Mouse (Mus musculus) hindbrain, embryonic 16.5 days (tissue): ENCODE measurements around the gene Gpam. TPM values are rescaled to one million over a fixed set of nuclear protein-coding genes. Genes with fewer than 3 reads are reported as not detected.

Experiments used
- ATAC-seq: fragments of 200-750 bp; cut with Nextera tagmentation; 2 replicates; pipeline ENCODE4 v1.8.0; 2017; ENCODE audit warnings: moderate TSS enrichment, moderate library complexity
- H3K27ac ChIP-seq: fragments of 300-500 bp; sonication (generic); 2 replicates; pipeline ENCODE4 v1.5.1; 2014; ENCODE audit warnings: low read depth, mild to moderate bottlenecking, control low read depth, low read length, moderate library complexity
- H3K27me3 ChIP-seq: fragments of 300-500 bp; sonication (generic); replicated peaks from 2 replicates; pipeline ENCODE4 v1.6.1; 2014; ENCODE audit warnings: low read length; ENCODE audit not compliant: control insufficient read depth, insufficient read depth
- H3K36me3 ChIP-seq: fragments of 300-500 bp; sonication (generic); 2 replicates; pipeline ENCODE4 v1.6.1; 2014; ENCODE audit warnings: mild to moderate bottlenecking, low read length, moderate library complexity, mixed read lengths; ENCODE audit not compliant: control insufficient read depth, insufficient read depth
- H3K4me1 ChIP-seq: fragments of 300-500 bp; sonication (generic); 2 replicates; pipeline ENCODE4 v1.6.1; 2014; ENCODE audit warnings: low read depth, low read length; ENCODE audit not compliant: control insufficient read depth, insufficient read depth
- H3K4me2 ChIP-seq: fragments of 300-500 bp; sonication (generic); 2 replicates; pipeline ENCODE4 v1.6.1; 2014; ENCODE audit warnings: mild to moderate bottlenecking, low read length, control low read depth, moderate library complexity
- H3K4me3 ChIP-seq: fragments of 300-500 bp; sonication (generic); 2 replicates; pipeline ENCODE4 v1.5.1; 2014; ENCODE audit warnings: mild to moderate bottlenecking, low read length, control low read depth, moderate library complexity
- H3K9ac ChIP-seq: fragments of 300-500 bp; sonication (generic); 2 replicates; pipeline ENCODE4 v1.6.1; 2014; ENCODE audit warnings: low read depth, mild to moderate bottlenecking, control low read depth, low read length, moderate library complexity
- H3K9me3 ChIP-seq: fragments of 300-500 bp; sonication (generic); 2 replicates; pipeline ENCODE4 v1.6.1; 2014; ENCODE audit warnings: mild to moderate bottlenecking, low read length, moderate library complexity; ENCODE audit not compliant: control insufficient read depth
- WGBS: fragments of 180-500 bp; shearing (Covaris S2); extraction: QIAGEN DNeasy Blood & Tissue Kit; methylation state at CpG from one replicate; pipeline ENCODE4 v1.1.7; 2014; 5-methylcytosine and 5-hydroxymethylcytosine counted together
- polyA plus RNA-seq: library from polyadenylated mRNA; unstranded; fragments of >200 nt; fragmentation: Nextera tagmentation; extraction: Ambion mirVana; gene quantifications from 2 replicates; pipeline ENCODE4 v1.2.1, GENCODE M21; 2015

Gpam gene
- polyA plus RNA-seq, 1 experiment from 2014 or later, result 20.4 TPM

DNA sequence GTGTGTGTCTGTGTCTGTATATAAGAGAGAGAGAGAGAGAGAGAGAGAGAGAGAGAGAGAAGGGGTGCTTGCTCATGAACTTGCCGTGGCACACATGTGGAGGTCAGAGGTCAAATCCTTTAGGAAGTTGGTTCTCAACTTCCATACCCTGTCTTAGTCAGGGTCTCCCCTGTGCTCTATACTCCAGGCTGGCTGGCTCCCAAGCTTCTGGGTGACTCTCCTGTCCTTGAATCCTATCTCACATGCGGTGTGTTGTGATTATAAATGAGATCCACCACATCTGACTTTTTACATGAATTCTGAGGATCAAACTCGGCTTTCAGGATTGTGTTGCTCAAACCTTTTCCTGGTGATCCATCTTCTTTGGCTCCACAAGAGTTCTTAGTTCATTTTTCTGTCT is 5.4 kb upstream of the Gpam start:
- H3K27me3 ChIP-seq, result 0 out of 2 replicates have a peak, but pooled peaks cover 2% of the 10 kb centered on the region
- H3K9ac ChIP-seq, result no peak overlapping the region
- H3K4me1 ChIP-seq, result no peaks in the 10 kb centered on the region
- H3K4me2 ChIP-seq, result no peak overlapping the region
- H3K27ac ChIP-seq, result no peak overlapping the region
- no peaks in the 10 kb centered on the region for H3K36me3 ChIP-seq
- no peak overlapping the region for H3K4me3 ChIP-seq
- H3K9me3 ChIP-seq, result no peaks in the 10 kb centered on the region
- WGBS, result 90% methylated on average over 3 of the region's 3 CpGs
- no peak for ATAC-seq

DNA sequence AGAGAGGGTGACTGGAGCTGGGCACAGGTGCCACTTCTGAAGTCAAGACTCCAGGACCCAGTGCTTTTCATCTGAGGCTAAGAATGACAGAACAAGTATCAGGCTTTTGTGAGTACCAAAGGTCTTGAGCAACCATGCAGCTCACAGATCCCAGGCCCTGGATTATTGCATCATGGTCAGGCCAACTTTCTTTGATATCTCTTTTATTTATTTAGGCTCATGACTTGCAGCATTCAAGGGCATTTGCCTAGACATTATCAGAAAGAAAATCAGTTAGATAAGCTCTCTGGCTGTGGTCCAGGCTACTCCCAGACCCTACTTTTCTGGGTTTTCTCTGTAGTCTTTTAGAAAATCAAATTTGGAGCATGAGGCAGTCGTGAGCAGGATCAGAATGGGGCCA is 4.7 kb upstream of the Gpam start:
- H3K4me3 ChIP-seq, result no peak overlapping the region
- H3K4me1 ChIP-seq, result no peaks in the 10 kb centered on the region
- H3K9me3 ChIP-seq, result no peaks in the 10 kb centered on the region
- ATAC-seq, result no peak
- H3K4me2 ChIP-seq, result no peak overlapping the region
- H3K27me3 ChIP-seq, result 0 out of 2 replicates have a peak, but pooled peaks cover 2% of the 10 kb centered on the region
- H3K27ac ChIP-seq, result no peak overlapping the region
- no peak overlapping the region for H3K9ac ChIP-seq
- no peaks in the 10 kb centered on the region for H3K36me3 ChIP-seq
- 39% methylated on average over 1 of the region's 1 CpGs for WGBS

DNA sequence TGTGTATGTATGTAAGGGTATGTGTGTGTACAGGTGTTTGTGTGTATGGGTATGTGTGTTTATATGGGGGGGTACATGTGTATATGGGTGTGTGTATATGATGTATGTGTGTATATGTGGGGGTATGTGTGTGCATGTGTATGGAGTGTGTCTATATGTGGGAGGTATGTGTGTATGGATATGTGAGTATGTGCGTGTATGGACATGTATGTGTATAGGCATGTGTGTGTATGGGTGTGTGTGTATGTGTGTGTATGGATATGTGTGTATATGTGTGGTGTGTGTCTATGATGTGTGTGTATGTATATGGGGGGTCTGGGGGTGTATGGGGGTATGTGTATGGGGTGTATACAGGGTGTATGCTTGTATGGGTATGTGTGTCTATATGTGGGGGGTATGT is 1.4 kb upstream of the Gpam start:
- no peaks in the 10 kb centered on the region for H3K36me3 ChIP-seq
- H3K9me3 ChIP-seq, result no peaks in the 10 kb centered on the region
- H3K4me2 ChIP-seq, result no peak overlapping the region
- H3K27ac ChIP-seq, result no peak overlapping the region
- no peak overlapping the region for H3K4me3 ChIP-seq
- ATAC-seq, result no peak
- no peak overlapping the region for H3K9ac ChIP-seq
- H3K27me3 ChIP-seq, result no peaks in the 10 kb centered on the region
- 96% methylated on average over 1 of the region's 1 CpGs for WGBS
- H3K4me1 ChIP-seq, result no peaks in the 10 kb centered on the region

DNA sequence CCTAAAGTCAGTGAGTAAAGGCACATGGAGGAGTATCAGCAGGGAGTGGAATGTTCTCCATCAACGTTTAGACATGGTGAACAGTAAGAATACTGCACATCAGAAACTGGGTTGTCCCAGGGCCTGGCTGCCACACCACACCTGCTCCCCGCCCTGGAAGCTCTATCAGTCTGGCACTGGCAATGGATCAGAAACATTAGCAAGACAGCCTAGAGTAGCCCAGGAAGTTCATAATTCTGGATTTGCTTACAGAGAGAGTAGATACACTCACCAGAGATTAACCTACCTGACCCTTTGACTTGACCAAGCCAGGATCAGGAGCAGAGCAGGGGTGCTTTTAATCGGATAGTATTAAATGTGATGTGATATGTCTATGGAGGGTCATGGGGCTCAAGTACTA is 1.6 kb downstream of the Gpam start:
- Histone ChIP-seq H3K36me3 (no peaks in the 10 kb centered on the region), H3K4me3 (no peak overlapping the region), H3K27me3 (no peaks in the 10 kb centered on the region), H3K27ac (no peak overlapping the region), H3K4me1 (no peaks in the 10 kb centered on the region), H3K4me2 (no peak overlapping the region), H3K9ac (no peak overlapping the region), H3K9me3 (no peaks in the 10 kb centered on the region)
- no peak for ATAC-seq
- 92% methylated on average over 3 of the region's 3 CpGs for WGBS

DNA sequence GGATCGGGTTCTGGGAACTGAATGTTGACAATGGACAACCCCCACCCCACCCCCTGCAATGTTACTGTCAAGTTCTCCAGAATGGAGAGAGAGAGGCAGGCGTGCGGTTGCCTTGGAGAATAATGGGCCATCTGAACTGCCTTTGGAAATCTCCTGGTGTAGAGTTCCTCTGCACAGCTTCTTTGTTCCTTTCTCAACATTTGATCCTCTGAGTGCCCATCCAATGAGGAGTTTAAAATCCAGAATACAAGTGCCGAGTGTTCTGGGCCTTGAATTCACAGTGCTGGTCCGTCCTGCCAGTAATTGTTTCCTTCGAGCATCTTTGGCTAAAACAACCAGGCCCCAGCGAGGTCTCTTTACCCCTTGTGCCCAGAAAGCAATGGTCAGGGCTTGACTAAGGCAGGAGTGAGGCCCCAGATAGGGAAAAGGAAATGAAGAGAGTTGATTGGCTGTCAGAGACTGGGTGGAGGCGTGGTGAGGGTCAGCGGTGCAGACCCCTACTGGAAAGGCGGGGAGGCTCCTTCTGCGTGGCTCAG is 4.0 kb downstream of the Gpam start:
- H3K9me3 ChIP-seq, result no peaks in the 10 kb centered on the region
- no peak overlapping the region for H3K9ac ChIP-seq
- no peaks in the 10 kb centered on the region for H3K36me3 ChIP-seq
- H3K4me3 ChIP-seq, result no peak overlapping the region
- H3K27ac ChIP-seq, result peak overlapping the region; percentile 64
- no peaks in the 10 kb centered on the region for H3K4me1 ChIP-seq
- no peaks in the 10 kb centered on the region for H3K27me3 ChIP-seq
- H3K4me2 ChIP-seq, result no peak overlapping the region
- WGBS, result 21% methylated on average over 11 of the region's 11 CpGs
- ATAC-seq, result peak; percentile 90

DNA sequence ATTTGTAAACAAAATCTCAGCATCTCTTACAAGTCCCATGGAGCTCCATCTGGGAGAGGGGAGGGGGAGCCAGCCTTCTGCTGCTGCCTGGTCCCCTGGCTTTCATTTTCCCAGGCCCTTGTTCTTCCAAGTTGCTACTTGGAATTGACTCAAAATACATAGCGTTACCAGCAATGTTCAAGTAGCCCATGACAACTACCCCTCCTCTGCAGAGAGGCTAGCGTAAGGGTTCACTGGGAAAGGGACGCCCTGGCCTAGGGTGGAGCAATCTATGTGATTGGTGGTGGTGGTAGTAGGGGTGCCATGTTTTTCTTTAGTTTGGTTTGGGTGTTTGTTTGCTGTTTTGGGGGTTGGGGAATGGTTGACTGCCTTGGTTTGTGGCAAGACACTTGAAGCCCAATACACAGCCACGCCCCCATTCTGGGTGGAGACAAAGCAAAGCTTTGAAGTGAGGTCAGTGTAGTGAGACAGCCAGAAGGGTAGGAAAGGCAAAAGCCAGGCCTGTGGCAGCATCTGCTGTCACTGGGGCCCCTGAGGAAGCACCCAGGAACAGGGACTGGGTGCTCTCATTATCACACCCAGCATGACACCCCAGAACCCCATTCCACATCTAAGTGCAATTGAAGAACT is 4.6 kb downstream of the Gpam start:
- peak; percentile 88 for ATAC-seq
- H3K4me3 ChIP-seq, result no peak overlapping the region
- 47% methylated on average over 4 of the region's 4 CpGs for WGBS

DNA sequence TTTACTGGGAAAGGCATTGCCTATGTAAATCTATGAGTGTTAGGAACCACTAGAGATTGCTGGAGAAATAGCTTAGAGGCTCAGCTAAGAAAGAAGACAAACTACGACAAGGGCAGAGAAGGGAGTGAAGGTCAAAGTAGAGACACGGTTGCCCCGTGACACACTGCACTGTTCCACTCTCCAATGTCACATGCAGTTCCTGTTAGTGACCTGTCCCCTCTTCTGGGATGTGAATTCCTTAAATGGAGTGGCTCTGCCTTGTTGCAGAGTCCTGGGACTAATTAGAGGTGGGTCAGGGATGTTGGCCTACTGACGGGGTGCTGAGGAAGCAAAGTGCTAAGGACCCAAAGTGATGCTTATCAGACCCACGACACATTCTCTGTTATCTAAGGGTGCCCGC is 5.2 kb downstream of the Gpam start:
- no peak overlapping the region for H3K4me2 ChIP-seq

More for the DNA sequence above, 4.6 kb downstream of the Gpam start:
- Histone ChIP-seq H3K4me1 (no peaks in the 10 kb centered on the region), H3K27me3 (no peaks in the 10 kb centered on the region), H3K36me3 (no peaks in the 10 kb centered on the region), H3K4me2 (no peak overlapping the region), H3K9me3 (no peaks in the 10 kb centered on the region), H3K27ac (peak overlapping the region; percentile 64), H3K9ac (no peak overlapping the region)

DNA sequence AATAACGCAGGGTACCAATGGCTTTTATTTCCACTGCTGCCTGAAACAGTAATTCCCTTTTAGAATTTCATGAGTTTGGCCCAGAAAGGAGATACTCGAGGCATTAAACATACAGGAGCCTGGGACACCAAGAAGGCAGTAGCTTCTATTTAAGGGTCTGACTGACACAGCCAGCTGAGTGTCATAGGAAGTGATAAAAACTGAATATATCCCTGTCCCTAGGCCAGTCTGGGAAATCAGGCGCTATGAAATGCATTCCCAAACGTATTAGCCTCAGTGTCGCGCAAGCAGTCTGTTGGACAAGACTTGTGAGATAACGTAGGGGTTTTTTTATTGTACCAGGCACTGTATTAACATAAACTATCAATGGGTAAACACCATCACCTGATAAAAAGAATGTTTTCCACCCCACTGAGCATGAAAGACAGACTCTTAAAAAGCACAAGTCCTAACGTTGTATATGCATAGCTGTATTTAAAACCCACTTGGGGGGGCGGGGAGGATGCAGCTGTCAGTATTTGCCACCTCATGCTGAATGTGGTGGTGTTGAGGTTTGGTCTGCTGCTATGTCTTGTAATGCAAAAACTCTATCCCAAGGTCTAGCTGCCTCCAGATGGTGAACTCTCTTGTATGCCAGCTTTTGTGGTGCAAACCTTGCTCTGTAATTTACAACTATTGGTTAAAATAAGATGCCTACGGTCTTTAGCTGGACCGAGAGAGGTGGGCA is 6.4 kb downstream of the Gpam start:
- 50% methylated on average over 11 of the region's 11 CpGs for WGBS

More for the DNA sequence above, 5.2 kb downstream of the Gpam start:
- no peaks in the 10 kb centered on the region for H3K9me3 ChIP-seq
- H3K4me3 ChIP-seq, result no peak overlapping the region
- H3K27ac ChIP-seq, result no peak overlapping the region
- H3K9ac ChIP-seq, result no peak overlapping the region
- ATAC-seq, result peak; percentile 2; the same call in 1 of the 2 replicates
- no peaks in the 10 kb centered on the region for H3K27me3 ChIP-seq
- H3K4me1 ChIP-seq, result no peaks in the 10 kb centered on the region
- H3K36me3 ChIP-seq, result no peaks in the 10 kb centered on the region
- WGBS, result 65% methylated on average over 6 of the region's 6 CpGs

DNA sequence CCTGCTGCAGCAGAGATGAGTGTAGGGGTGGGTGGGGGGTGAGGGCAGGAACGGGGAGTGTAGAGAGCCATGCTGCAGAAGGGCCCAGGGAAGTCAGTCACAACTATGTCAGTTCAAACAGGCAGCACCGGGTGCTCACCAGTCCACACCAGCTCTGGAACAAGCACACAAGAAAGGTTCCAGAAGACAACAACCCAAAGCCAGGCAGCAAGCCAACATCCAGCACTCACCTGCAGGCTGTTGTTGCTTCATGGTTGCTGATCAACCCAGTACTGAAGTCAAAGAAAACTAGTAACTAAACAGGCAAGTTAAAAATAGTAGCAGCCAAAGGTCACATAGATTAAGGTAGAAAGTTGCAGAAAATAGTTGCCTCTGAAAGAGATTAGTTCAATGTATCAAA is 7.5 kb downstream of the Gpam start:
- Histone ChIP-seq H3K9ac (no peak overlapping the region), H3K4me2 (no peak overlapping the region), H3K4me3 (no peak overlapping the region), H3K4me1 (no peaks in the 10 kb centered on the region), H3K36me3 (no peaks in the 10 kb centered on the region), H3K27ac (no peak overlapping the region), H3K9me3 (no peaks in the 10 kb centered on the region), H3K27me3 (no peaks in the 10 kb centered on the region)
- ATAC-seq, result no peak
- WGBS, result 78% methylated on average over 2 of the region's 2 CpGs

More for the DNA sequence above, 6.4 kb downstream of the Gpam start:
- Histone ChIP-seq H3K4me3 (no peak overlapping the region), H3K4me2 (no peak overlapping the region), H3K9me3 (no peaks in the 10 kb centered on the region), H3K4me1 (no peaks in the 10 kb centered on the region), H3K27me3 (no peaks in the 10 kb centered on the region), H3K36me3 (no peaks in the 10 kb centered on the region), H3K9ac (no peak overlapping the region), H3K27ac (no peak overlapping the region)
- no peak for ATAC-seq
